Mouse (Mus musculus) CD8-positive naive resting alpha-beta T cell, adult 57 days (primary cell): ENCODE measurements around the gene Fus. TPM values are rescaled to one million over a fixed set of nuclear protein-coding genes. Genes with fewer than 3 reads are reported as not detected.

ENCODE experiments used
- total RNA-seq: library from RNA; stranded (reverse); gene quantifications from one replicate; pipeline ENCODE4 v1.2.4, GENCODE M21; 2023

Gene Fus
- 801 TPM for total RNA-seq

GRCm38 (mm10) chr7:127967004-127967921 lies at the start of gene Fus:
Gene Fus (plus strand): TSS chr7:127967457.

GRCm38 (mm10) chr7:127929923-127930322 lies 37.3 kb upstream of the Fus start, which contains the start of gene Prss8:
Gene Prss8 (minus strand): TSS chr7:127930104.

GRCm38 (mm10) chr7:127946470-127947023 lies 20.7 kb upstream of the Fus start, which contains the start of gene Prss36:
Gene Prss36 (minus strand): TSS chr7:127946725.

GRCm38 (mm10) chr7:127993341-127993977 lies 26.2 kb downstream of the Fus start, which contains the start of gene Pycard:
Gene Pycard (minus strand): TSS chr7:127993867.

GRCm38 (mm10) chr7:128003688-128004087 lies 36.4 kb downstream of the Fus start, which contains the start of gene Trim72:
Gene Trim72 (plus strand): TSS chr7:128003949.

Other genes starting within 250 kb of the Fus start
- gene Ctf2, start 235.3 kb upstream of the Fus start, total RNA-seq, result not detected
- 4.6 TPM for gene Fbxl19, start 222.9 kb upstream of the Fus start, total RNA-seq
- 13.8 TPM for gene Orai3, start 197.6 kb upstream of the Fus start, total RNA-seq
- 73.7 TPM for gene Setd1a, start 190.8 kb upstream of the Fus start, total RNA-seq
- gene Gm49388, start 181.8 kb upstream of the Fus start, total RNA-seq, result not detected
- gene Hsd3b7, start 166.9 kb upstream of the Fus start, total RNA-seq, result 3.0 TPM
- gene Stx4a, start 143.2 kb upstream of the Fus start, total RNA-seq, result 110 TPM
- gene Stx1b, start 142.9 kb upstream of the Fus start, total RNA-seq, result not detected
- gene Zfp646, start 91.2 kb upstream of the Fus start, total RNA-seq, result 87.3 TPM
- 23.2 TPM for gene Zfp668, start 90.6 kb upstream of the Fus start, total RNA-seq
- 0.24 TPM for gene Prss53, start 76.5 kb upstream of the Fus start, total RNA-seq
- not detected for gene Gm21974, start 72.0 kb upstream of the Fus start, total RNA-seq
- 13.8 TPM for gene Vkorc1, start 71.8 kb upstream of the Fus start, total RNA-seq
- gene Bckdk, start 63.4 kb upstream of the Fus start, total RNA-seq, result 22.0 TPM
- gene Kat8, start 54.9 kb upstream of the Fus start, total RNA-seq, result 41.4 TPM
- gene Prss8, start 37.4 kb upstream of the Fus start, total RNA-seq, result not detected
- gene Prss36, start 20.7 kb upstream of the Fus start, total RNA-seq, result 1.0 TPM
- gene Pycard, start 26.4 kb downstream of the Fus start, total RNA-seq, result 44.5 TPM
- gene Trim72, start 36.5 kb downstream of the Fus start, total RNA-seq, result 1.2 TPM
- 3.2 TPM for gene Itgam, start 95.2 kb downstream of the Fus start, total RNA-seq
- not detected for gene Gm49368, start 95.2 kb downstream of the Fus start, total RNA-seq
- gene Itgax, start 162.1 kb downstream of the Fus start, total RNA-seq, result 5.7 TPM
- gene Itgad, start 186.9 kb downstream of the Fus start, total RNA-seq, result 3.2 TPM
- gene Cox6a2, start 238.9 kb downstream of the Fus start, total RNA-seq, result not detected